Mouse (Mus musculus) forebrain, embryonic 16.5 days (tissue): ENCODE measurements around the gene Mmgt2. TPM values are rescaled to one million over a fixed set of nuclear protein-coding genes. Genes with fewer than 3 reads are reported as not detected.
A peak's percentile ranks its signal among the peaks of the same experiment; 100 is the strongest.

Experiments used
- ATAC-seq: fragments of 200-750 bp; cut with Nextera tagmentation; 2 replicates; pipeline ENCODE4 v1.8.0; 2017; ENCODE audit warnings: mild to moderate bottlenecking, moderate library complexity
- H3K27ac ChIP-seq: fragments of 300-500 bp; sonication (generic); 2 replicates; pipeline ENCODE4 v1.5.1; 2014; ENCODE audit warnings: low read length, control low read depth
- H3K27me3 ChIP-seq: fragments of 300-500 bp; sonication (generic); replicated peaks from 2 replicates; pipeline ENCODE4 v1.6.1; 2014; ENCODE audit warnings: low read length; ENCODE audit not compliant: control insufficient read depth, insufficient read depth
- H3K36me3 ChIP-seq: fragments of 300-500 bp; sonication (generic); 2 replicates; pipeline ENCODE4 v1.6.1; 2014; ENCODE audit not compliant: control insufficient read depth, insufficient read depth
- H3K4me1 ChIP-seq: fragments of 300-500 bp; sonication (generic); replicated peaks from 2 replicates; pipeline ENCODE4 v1.6.1; 2014; ENCODE audit warnings: low read length; ENCODE audit not compliant: control insufficient read depth, insufficient read depth
- H3K4me2 ChIP-seq: fragments of 300-500 bp; sonication (generic); 2 replicates; pipeline ENCODE4 v1.6.1; 2014; ENCODE audit warnings: mild to moderate bottlenecking, low read length, control low read depth
- H3K4me3 ChIP-seq: fragments of 300-500 bp; sonication (generic); replicated peaks from 2 replicates; pipeline ENCODE4 v1.5.1; 2014; ENCODE audit warnings: mild to moderate bottlenecking, low read length, control low read depth
- H3K9ac ChIP-seq: fragments of 300-500 bp; sonication (generic); replicated peaks from 2 replicates; pipeline ENCODE4 v1.6.1; 2014; ENCODE audit warnings: low read depth, low read length, control low read depth
- H3K9me3 ChIP-seq: fragments of 300-500 bp; sonication (generic); 2 replicates; pipeline ENCODE4 v1.6.1; 2016; ENCODE audit warnings: low read length; ENCODE audit not compliant: control insufficient read depth
- WGBS: fragments of 180-500 bp; shearing (Covaris S2); extraction: QIAGEN DNeasy Blood & Tissue Kit; methylation state at CpG from one replicate; pipeline ENCODE4 v1.1.7; 2014; 5-methylcytosine and 5-hydroxymethylcytosine counted together
- polyA plus RNA-seq: library from polyadenylated mRNA; unstranded; fragments of >200 nt; fragmentation: Nextera tagmentation; extraction: Ambion mirVana; gene quantifications from 2 replicates; pipeline ENCODE4 v1.2.1, GENCODE M21; 2015

The Mmgt2 gene
- polyA plus RNA-seq, 1 experiment from 2014 or later = 28.5 TPM

DNA sequence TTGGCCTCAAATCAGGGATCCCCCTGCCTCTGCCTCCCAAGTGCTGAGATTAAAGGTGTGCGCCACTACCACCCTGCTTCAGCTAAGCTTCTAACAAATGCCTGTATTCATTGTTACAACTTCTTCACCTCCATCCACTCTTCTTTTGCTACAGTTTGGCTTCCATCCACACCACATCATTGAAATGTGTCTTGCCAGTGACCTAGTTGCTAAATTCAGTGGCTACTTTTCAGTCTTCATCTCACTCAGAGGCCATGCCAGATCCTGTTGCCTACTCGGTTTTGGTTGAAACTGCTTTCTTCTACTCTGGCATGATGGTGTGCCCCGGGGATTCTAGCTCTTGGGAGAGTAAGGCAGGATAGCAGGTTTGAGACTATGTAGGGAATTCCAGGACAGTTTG, 3.1 kb downstream of the Mmgt2 start:
- H3K4me2 ChIP-seq = no peak overlapping the region
- no peak overlapping the region for H3K4me3 ChIP-seq
- H3K4me1 ChIP-seq = peaks cover 17% of the 10 kb centered on the region
- H3K27ac ChIP-seq = no peak overlapping the region
- ATAC-seq = no peak
- H3K36me3 ChIP-seq = no peaks in the 10 kb centered on the region
- H3K9me3 ChIP-seq = no peaks in the 10 kb centered on the region
- 86% methylated on average over 3 of the region's 3 CpGs for WGBS
- no peaks in the 10 kb centered on the region for H3K27me3 ChIP-seq
- H3K9ac ChIP-seq = no peak overlapping the region

DNA sequence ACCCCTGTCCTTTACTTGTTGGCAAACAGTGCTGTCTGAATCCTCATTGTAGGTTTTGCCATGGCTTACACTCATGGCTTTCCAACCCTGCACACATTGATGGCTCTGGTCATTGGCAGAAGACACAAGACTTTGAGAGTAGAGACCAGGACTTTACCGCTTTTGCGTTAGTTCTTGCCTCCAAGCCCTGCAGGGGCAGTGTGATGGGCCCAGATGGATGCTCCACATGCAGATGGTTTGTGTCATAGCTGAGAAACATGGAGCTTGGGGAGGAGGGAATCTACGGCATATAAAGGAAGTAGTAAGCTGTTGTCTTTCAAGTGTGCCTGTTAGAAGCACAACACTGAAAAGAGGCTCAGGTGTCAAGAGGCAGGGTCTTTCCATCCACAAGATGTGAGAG, 3.6 kb downstream of the Mmgt2 start:
- no peaks in the 10 kb centered on the region for H3K36me3 ChIP-seq
- H3K9me3 ChIP-seq = no peaks in the 10 kb centered on the region
- WGBS = 75% methylated on average over 3 of the region's 3 CpGs
- no peak overlapping the region for H3K9ac ChIP-seq
- H3K27me3 ChIP-seq = no peaks in the 10 kb centered on the region
- H3K27ac ChIP-seq = no peak overlapping the region
- ATAC-seq = no peak
- H3K4me3 ChIP-seq = no peak overlapping the region
- H3K4me2 ChIP-seq = no peak overlapping the region
- H3K4me1 ChIP-seq = peaks cover 12% of the 10 kb centered on the region

DNA sequence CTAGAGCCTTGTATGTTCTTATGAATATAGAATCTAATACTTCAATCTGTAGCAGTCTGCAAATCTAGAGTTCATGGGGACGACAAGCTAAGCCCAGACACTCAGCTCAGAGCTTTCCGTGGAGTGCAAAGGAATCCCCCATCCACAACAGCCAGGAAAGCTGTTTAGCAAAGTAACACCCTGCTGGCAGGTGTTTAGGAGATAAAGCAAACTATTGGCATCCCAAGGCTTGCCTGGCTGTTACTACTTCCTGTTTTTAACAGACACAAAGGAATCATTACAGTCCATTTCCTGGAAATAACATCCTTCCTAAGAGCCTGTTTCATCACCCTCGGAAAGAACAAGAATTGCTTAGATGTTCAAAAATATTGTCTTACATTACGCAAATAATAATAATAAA, 12.4 kb downstream of the Mmgt2 start:
- Histone ChIP-seq H3K4me1 (no peaks in the 10 kb centered on the region), H3K9me3 (no peaks in the 10 kb centered on the region), H3K4me3 (no peak overlapping the region), H3K36me3 (no peaks in the 10 kb centered on the region), H3K9ac (no peak overlapping the region), H3K4me2 (no peak overlapping the region), H3K27me3 (no peaks in the 10 kb centered on the region), H3K27ac (no peak overlapping the region)
- 61% methylated on average over 4 of the region's 4 CpGs for WGBS
- ATAC-seq = no peak

DNA sequence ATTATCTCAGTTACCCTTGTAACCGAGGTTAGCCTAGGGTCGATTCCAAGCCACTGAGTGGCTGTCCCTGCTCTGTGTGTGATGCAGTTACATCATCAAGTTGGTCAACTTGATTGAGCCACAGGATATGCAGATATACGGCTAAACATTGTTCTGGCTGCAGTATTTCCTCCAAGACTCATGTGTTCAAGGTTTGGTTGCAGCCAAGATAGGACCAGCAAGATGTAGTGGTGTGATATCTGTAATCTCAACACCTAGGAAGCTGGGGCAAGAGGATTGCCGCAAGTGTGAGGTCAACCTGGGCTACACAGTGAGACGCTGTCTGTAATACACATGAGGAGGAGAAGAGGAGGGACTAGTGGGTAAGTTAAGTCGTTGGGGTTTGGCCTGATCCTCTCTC, 15.8 kb downstream of the Mmgt2 start:
- 95% methylated on average over 6 of the region's 6 CpGs for WGBS
- Histone ChIP-seq H3K27ac (no peak overlapping the region), H3K9ac (no peak overlapping the region), H3K4me2 (no peak overlapping the region), H3K4me1 (no peaks in the 10 kb centered on the region), H3K9me3 (no peaks in the 10 kb centered on the region), H3K4me3 (no peak overlapping the region), H3K36me3 (no peaks in the 10 kb centered on the region), H3K27me3 (no peaks in the 10 kb centered on the region)
- no peak for ATAC-seq

DNA sequence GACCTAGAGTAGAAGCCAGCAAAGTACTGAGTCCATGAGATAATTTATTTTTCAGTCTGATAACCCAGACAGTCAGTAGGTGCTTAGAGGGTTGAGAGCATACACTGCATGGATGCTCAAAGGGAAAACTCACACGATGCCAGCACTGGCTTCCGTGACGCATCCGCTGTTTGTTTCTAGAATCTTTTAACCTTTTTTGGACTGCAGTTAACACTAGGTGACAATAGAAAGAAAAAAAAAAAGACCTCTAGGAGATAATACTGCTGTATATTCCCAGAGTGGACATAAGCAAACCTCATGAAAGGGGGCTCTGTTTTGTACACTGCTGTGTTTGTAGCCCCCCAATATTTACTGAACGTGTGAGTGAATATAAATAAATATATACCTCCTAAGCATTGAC, 20.5 kb downstream of the Mmgt2 start:
- no peaks in the 10 kb centered on the region for H3K9me3 ChIP-seq
- no peaks in the 10 kb centered on the region for H3K27me3 ChIP-seq
- H3K4me3 ChIP-seq = no peak overlapping the region
- no peak for ATAC-seq
- no peak overlapping the region for H3K9ac ChIP-seq
- H3K27ac ChIP-seq = no peak overlapping the region
- H3K4me2 ChIP-seq = no peak overlapping the region
- H3K36me3 ChIP-seq = no peaks in the 10 kb centered on the region
- 89% methylated on average over 5 of the region's 5 CpGs for WGBS
- H3K4me1 ChIP-seq = peaks cover 7% of the 10 kb centered on the region; the same call in 1 of the 2 replicates

DNA sequence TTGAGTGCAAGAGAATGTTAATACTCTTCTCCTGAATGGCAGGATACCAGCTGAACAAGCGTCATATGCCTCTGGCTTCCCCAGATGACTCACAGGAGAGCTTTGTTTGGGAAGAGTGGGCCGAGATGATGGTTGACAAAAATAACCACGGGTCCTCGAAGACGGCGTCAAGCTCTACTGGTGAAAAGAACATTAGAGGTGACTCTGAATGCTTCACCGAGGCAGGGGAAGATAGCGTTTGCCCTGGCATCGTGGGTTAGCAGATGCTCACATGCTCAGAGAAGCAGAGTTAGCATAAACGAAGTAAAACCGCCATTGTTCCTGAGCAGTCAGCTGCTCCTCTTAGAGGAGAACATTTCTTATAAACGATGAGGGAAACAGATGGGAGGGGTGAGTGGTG, 21.0 kb downstream of the Mmgt2 start:
- H3K9me3 ChIP-seq = no peaks in the 10 kb centered on the region
- H3K4me2 ChIP-seq = 0 out of 2 replicates have a peak overlapping the region, but pooled peaks have one; percentile 5
- WGBS = 39% methylated on average over 12 of the region's 12 CpGs
- no peak overlapping the region for H3K27ac ChIP-seq
- H3K9ac ChIP-seq = no peak overlapping the region
- H3K4me1 ChIP-seq = peaks cover 7% of the 10 kb centered on the region; the same call in 1 of the 2 replicates
- H3K4me3 ChIP-seq = no peak overlapping the region
- no peaks in the 10 kb centered on the region for H3K27me3 ChIP-seq
- no peaks in the 10 kb centered on the region for H3K36me3 ChIP-seq
- peak; percentile 33; the same call in 1 of the 2 replicates for ATAC-seq

DNA sequence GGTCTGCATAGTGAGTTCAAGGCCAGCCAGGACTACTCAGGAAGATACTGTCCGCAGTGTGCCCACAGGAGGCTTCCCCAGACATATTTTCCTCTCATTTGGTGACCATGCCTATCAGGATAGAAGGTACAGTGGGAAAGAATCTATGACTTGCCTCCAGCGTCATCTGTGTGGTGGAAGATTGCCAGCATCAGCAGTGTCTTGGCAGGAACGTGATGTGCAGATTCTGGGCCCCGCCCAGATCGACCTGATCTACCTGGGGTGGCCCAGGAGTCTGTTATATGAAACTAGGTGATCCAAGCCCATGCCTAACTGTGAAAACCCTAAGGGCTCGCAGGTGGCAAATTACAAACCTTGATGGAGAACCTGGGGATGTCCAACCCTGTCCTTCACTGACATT, 21.5 kb downstream of the Mmgt2 start:
- WGBS = 77% methylated on average over 6 of the region's 6 CpGs
- peaks cover 7% of the 10 kb centered on the region; the same call in 1 of the 2 replicates for H3K4me1 ChIP-seq
- H3K9me3 ChIP-seq = no peaks in the 10 kb centered on the region
- no peaks in the 10 kb centered on the region for H3K36me3 ChIP-seq
- H3K4me3 ChIP-seq = no peak overlapping the region
- H3K27me3 ChIP-seq = no peaks in the 10 kb centered on the region
- H3K4me2 ChIP-seq = no peak overlapping the region
- H3K9ac ChIP-seq = no peak overlapping the region
- no peak for ATAC-seq
- H3K27ac ChIP-seq = no peak overlapping the region

DNA sequence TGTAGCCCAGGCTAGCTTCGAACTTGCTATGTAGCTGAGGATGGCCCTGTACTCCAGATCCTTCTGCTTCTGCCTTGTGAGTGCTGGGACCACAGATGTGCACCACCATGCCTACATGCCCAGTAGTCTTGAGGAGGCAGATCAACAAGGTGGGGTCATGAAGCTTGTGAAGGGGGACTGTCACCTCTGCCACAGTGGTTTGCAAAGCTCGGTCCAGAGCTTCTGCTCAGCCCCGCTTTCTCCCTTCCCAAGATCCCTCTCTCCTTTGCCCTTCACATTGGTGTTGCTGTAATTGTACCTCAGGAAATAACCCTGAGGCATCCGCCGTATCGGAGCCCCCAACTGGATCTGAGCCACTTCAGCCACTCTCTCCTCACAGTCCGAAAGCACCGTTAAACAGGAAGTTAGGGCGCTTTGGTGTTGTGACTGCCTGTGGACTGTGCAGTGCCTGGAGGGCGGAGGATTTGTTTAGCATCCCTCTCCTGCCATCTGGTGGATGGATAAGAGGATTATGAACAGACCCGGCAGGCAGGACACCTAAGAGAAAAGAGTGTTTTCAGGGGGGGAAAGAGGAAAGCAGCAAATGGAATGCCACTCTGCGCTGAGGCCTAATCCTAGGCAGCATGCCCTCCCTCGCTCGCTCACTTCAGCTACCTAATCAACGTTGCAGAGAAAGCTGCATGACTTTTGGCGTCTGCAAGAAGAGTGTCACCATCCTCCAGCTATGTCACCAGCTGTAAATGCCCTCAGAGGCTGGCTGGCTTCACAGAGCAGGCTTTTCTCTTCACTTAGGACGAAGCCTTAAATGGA, 27.2 kb downstream of the Mmgt2 start:
- Histone ChIP-seq H3K4me3 (no peak overlapping the region), H3K9ac (peak overlapping the region; percentile 37), H3K27me3 (no peaks in the 10 kb centered on the region), H3K4me1 (0 out of 2 replicates have a peak, but pooled peaks cover 3% of the 10 kb centered on the region), H3K4me2 (peak overlapping the region; percentile 44), H3K9me3 (no peaks in the 10 kb centered on the region), H3K27ac (no peak overlapping the region), H3K36me3 (no peaks in the 10 kb centered on the region)
- WGBS = 17% methylated on average over 17 of the region's 17 CpGs
- ATAC-seq = peak; percentile 96

DNA sequence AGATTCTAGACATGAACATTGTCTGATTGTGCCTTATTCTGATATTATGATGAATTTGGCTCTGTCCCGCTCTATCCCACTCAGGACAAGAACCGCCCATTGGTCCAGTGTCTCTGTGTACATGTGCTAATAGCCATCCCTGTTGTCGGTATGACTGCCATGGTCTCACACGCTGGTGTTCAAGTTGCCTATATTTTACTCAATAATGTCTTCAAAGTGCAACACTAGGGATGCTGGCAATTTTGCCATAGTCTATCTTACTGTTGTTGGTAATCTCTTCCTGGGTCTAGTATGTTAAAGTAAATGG, 27.8 kb downstream of the Mmgt2 start:
- Histone ChIP-seq H3K4me3 (no peak overlapping the region), H3K4me2 (no peak overlapping the region), H3K4me1 (0 out of 2 replicates have a peak, but pooled peaks cover 3% of the 10 kb centered on the region), H3K36me3 (no peaks in the 10 kb centered on the region), H3K9ac (no peak overlapping the region), H3K9me3 (no peaks in the 10 kb centered on the region), H3K27ac (no peak overlapping the region), H3K27me3 (no peaks in the 10 kb centered on the region)
- no peak for ATAC-seq
- 92% methylated on average over 4 of the region's 4 CpGs for WGBS
